In the genomic region with DNA sequence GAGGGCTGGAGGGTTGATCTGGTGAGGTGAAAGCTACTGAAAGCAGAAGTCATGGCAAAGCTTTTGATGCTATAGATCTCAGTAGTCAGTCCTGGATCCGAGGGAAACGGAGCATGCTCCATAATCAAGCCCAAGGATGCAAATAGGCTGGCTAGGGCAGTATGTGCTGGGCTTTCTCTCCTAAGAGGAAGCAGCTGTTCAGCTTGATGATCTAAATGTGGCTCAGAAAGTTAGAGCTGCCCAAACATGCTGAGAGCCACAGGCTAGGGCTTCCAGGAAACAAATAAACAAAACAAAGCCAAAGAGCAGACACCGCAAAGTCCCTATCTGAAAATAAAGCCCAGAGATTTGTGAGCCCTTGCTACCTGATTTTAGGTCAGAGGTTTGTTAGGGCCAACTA, we compare ENCODE assay signal across 16 mouse cellular contexts.
"Had no signal": no experiment of that assay in that cellular context is flagged by ENCODE, and none has a peak within 500 bp of the region (broad histone marks: within the 10 kb centered on the region; RNA-seq: fewer than 3 reads in every experiment).

No protein-coding gene starts in this region.

- DNase-seq: retina, postnatal 1 day; right cerebral cortex, adult 18-20 months; right cerebral cortex, postnatal 14 days; right cerebral cortex, postnatal 25 days; right cerebral cortex, postnatal 4 days; spleen, adult 18-20 months; thymus, adult 18-20 months; thymus, adult 2 months; thymus, postnatal 14 days; thymus, postnatal 25 days; thymus, postnatal 36 days; thymus, postnatal 4 days had no signal

- H3K4me2 ChIP-seq: neural tube, embryonic 13.5 days; neural tube, embryonic 15.5 days; stomach, embryonic 15.5 days had no signal

- H3K4me1 ChIP-seq: neural tube, embryonic 13.5 days; neural tube, embryonic 15.5 days; stomach, embryonic 15.5 days had no signal

- H3K4me3 ChIP-seq: neural tube, embryonic 13.5 days; neural tube, embryonic 15.5 days; stomach, embryonic 15.5 days had no signal

- H3K36me3 ChIP-seq: stomach, embryonic 15.5 days had no signal

- H3K27me3 ChIP-seq: neural tube, embryonic 13.5 days; neural tube, embryonic 15.5 days; stomach, embryonic 15.5 days had no signal

- H3K9me3 ChIP-seq: neural tube, embryonic 13.5 days; neural tube, embryonic 15.5 days; stomach, embryonic 15.5 days had no signal

- H3K9ac ChIP-seq: neural tube, embryonic 13.5 days; neural tube, embryonic 15.5 days; stomach, embryonic 15.5 days had no signal

- H3K27ac ChIP-seq: neural tube, embryonic 13.5 days; neural tube, embryonic 15.5 days; stomach, embryonic 15.5 days; stomach, postnatal 0 days had no signal
